Mouse (Mus musculus) small intestine, adult 2 months (tissue): Measurements from ENCODE around the gene Khdrbs1.

Experiments
- CTCF ChIP-seq: fragments of 200-500 bp; IDR thresholded peaks from 2 replicates; pipeline ENCODE4 v1.5.1; 2012; ENCODE audit warnings: low read depth, mild to moderate bottlenecking, control low read depth, inconsistent platforms, low read length, moderate library complexity, mixed read lengths; ENCODE audit not compliant: insufficient replicate concordance, insufficient read length; ENCODE audit errors: extremely low read depth
- POLR2A ChIP-seq: fragments of 200-500 bp; IDR thresholded peaks from 2 replicates; pipeline ENCODE4 v1.6.1; 2012; ENCODE audit warnings: low read depth, mild to moderate bottlenecking, control low read depth, inconsistent platforms, low read length, moderate library complexity

GRCm38 (mm10) chr4:129783506-129783905 is 41.4 kb upstream of the Khdrbs1 start:
- TF ChIP-seq POLR2A (no peak), CTCF (no peak)
